Mouse (Mus musculus) G1E (cell line): ENCODE measurements around the gene Brat1.

Experiments
- CTCF ChIP-seq: IDR thresholded peaks from 2 replicates; pipeline ENCODE4 v1.5.1; 2012; ENCODE audit warnings: low read depth, low read length, inconsistent platforms, mixed read lengths
- GATA1 ChIP-seq: IDR thresholded peaks from 2 replicates; pipeline ENCODE4 v1.6.1; 2012; ENCODE audit warnings: borderline replicate concordance, low read length, inconsistent platforms, mixed read lengths

DNA sequence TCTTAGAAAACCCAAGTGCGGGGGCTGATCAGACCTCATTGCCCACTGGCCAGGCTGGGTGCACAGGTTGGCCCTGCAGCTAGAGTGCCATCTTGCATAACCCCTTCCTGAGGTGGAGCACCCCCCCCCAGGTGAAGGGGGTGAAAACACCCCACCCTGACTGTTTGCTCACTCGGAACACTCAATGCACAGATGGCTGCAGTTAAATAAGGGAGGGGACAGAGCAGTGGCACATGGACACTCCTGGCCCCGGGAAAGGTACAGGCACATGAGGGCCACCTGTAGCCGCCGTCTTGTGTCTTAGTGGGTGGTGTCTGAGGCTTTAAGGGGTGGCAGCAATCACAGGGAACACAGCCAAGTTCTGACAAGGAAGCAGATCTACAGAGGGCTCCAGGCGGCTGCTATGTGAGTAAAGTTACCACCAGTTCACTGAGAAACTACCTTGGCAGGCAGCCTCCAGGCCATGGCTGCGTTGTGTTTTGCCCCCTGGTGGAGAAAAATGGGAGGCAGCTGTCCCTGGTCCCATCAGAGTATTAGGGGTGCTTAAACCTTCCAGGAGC, 41.1 kb upstream of the Brat1 start:
- TF ChIP-seq CTCF: peak; percentile 44; the same call in 1 of the 2 replicates
- TF ChIP-seq GATA1: no peak
